Mouse (Mus musculus) cerebral cortex, adult 2 months (tissue): ENCODE measurements around the gene Arg2.

ENCODE experiments used
- WGBS: fragments of 180-500 bp; shearing (Covaris S2); methylation state at CpG from one replicate; pipeline ENCODE4 v1.1.7; 2018; 5-methylcytosine and 5-hydroxymethylcytosine counted together

Gene Arg2

DNA sequence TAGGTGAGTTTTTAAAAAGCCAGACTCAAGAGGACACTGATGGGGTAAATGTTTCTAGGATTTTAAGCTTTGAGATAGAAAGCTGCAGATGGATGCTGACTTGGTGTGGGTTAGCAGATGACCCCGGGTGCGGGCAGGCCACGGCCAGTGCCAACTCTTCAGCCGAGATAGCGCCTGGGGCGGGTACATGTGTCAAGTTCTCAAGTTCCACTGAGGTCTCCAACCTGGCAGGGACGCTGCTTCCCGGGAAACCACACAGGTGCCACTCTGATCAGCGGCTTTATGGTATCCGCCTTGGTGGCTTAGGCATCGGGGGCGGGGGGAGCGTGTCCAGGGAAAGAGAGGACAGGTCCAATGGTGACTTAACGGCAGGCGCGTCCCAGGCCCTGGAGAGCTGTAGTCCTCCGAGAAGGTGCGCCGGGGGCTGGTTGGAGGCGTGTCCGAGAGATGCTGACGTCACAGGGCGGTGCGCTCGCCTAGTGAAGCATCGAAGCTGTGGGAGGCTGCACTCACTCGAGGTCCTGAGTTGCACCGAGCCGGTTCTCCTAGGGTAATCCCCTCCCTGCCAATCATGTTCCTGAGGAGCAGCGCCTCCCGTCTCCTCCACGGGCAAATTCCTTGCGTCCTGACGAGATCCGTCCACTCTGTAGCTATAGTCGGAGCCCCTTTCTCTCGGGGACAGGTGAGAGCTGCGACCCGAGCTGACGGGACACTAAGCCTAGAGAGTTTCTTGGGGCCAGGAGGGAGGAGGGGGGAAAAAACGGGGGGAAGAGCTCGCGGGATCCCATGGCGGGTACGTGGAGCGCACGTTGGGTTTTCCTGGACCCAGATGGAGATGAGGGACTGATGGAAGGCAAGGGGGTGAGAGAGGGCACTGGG is at the start of gene Arg2:
Arg2 (plus strand) TSS at position 479 of the 879 bp plus-strand sequence.
- 2% methylated on average over 47 of the region's 47 CpGs for WGBS

DNA sequence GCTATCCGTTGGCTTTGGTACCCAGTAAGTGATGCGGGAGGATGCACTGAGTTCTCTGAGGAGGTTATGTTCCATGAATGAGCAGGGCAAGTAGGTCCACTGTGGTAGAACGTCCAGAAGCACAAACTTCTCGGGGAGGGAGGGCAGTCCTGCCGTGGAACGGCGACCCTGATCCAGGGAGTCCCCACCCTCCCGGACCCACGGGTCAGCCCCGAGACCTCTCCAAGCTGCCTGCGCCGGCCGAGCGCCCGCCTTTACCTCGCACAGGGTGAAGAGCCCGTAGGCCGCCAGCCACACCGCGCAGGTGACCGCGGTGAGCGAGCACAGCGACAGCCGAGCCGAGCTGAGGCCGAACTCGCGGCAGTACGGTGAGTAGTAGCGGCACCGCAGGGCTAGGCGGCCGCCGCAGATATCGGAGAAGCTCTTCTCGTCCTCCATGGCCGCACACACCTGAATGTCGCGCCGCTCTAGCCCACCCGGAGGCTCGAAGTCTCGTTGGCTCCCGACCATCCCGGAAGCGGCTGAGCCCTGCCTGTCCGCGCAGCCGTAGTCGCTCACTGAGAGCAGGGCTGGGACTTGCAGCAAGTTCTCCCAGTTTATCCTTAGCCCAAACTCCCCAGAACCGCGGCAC is 41.3 kb upstream of the Arg2 start, which contains the start of gene Pigh:
Pigh (minus strand) TSS at position 470 of the 631 bp plus-strand sequence.
- WGBS = under 1% methylated on average over 53 of the region's 53 CpGs

DNA sequence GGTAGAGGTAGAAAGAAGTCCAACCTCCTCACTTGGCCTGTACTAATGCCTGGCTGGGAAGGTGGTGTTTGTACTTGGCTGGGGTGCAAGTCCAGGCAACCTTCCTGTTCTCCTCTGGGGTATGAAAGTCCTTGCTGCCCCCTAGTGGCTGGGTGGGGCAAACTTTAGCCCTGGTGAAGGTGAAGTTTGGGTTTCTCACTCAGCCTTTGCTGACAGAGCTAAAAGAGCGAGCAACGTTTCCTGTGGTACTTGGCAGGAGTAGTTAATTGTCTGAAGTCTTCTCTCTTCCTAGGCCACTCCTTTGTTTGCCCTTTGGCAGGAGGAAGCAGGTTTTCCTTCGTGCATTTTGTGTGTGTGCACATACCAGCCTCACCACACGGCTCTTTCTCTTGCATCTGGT is 38.0 kb upstream of the Arg2 start:
- 37% methylated on average over 4 of the region's 4 CpGs for WGBS

DNA sequence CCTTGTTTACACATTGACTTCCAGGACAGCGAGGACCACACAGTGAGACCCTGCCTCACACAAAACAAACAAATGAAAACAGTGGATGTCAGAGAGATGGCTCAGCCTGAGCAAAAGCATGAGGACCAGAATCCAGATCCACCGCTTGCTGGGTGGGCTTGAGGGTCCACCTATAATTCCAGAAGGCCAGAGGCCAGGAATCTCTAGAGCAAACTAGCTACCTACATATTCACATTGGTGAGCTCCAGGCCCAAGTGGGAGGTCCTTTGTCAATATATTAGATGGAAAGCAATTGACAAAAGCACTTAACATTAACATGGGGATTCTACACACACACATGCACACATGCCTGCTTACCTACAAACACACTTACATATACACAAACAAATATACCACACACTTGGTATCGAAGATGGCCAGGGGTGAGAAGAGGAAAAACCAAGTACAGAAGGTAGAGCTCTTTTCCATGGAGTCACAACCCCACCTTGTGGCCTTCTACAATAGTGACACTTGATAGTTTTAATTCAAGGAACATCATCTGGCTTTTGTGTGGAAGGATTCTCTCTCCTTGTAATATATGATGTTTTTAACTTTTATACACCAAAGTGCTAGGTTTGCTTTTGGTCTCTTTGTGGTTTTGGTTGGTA is 33.3 kb upstream of the Arg2 start:
- whole genome bisulfite sequencing = 55% methylated on average over 3 of the region's 3 CpGs

DNA sequence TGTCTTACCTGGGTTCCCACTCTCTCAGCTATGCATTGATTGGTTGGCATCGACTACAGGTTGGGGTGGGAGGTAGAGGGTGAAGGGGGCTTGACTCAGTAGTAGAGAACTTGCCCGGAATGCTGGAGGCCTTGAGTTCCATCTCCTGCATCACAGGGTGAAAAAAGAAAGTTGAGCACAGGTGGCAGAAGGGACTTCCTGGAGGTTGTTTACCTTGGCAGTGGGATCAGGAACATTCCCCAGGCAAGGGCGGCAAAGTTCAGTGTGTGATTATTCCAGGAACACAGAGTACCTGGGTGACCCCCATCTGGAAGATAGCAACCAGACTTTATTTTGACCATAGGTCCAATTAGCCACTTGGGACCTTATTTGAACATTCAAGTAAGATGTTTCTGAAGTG is 26.8 kb upstream of the Arg2 start:
- WGBS = 85% methylated on average over 3 of the region's 3 CpGs

DNA sequence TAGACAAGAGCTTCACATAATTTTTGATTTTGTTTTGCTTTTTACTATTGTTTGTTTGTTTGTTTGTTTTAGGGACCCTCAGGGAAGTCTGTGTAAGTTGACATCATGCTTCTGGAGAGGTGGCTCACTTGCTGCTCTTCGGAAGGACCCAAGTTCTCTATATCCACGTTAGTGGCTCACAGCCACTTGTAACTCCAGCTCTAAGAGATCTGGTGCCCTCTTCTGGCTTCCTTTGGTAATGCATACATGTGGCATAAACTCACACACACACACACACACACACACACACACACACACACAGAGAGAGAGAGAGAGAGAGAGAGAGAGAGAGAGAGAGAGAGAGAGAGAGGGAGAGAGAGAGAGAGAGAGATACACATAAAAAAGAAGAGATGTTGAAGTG is 26.0 kb upstream of the Arg2 start:
- WGBS = 74% methylated on average over 2 of the region's 2 CpGs

DNA sequence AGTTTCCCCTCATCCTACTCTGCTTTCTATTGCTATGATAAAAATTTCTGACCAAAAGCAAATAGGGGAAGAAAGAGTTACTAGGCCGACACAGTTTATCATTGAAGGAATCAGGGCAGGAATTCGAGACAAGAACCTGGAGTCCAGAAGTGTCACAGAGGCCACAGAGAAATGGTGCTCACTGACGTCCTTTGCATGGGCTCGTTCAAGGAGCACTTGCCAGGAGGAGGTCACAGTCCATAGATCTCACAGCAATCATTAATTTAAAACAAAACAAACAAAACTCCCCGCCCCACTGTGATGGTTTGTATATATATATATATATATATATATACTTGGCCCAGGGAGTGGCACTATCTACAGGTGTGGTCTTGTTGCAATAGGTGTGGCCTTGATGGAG is 25.3 kb upstream of the Arg2 start:
- 87% methylated on average over 5 of the region's 5 CpGs for WGBS

DNA sequence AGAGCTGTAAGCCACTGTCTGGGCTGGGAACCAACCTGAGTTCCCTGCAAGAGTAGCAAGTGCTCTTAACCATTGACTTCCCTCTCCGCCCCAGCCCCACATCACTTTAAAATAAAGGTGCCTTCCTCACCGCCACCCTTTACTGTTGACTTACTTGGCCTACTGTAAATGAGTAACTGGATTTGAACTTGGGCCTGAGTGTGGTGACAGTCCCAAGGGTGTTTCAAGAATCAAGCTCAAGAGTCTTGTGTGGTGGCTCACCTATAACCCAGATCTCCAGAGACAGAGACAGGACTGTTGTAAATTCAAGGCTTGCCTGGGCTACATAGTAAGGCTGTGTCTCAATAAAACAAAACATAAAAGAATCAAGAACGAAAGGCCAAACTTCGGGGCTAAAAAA is 11.6 kb upstream of the Arg2 start:
- WGBS = 90% methylated on average over 4 of the region's 4 CpGs

DNA sequence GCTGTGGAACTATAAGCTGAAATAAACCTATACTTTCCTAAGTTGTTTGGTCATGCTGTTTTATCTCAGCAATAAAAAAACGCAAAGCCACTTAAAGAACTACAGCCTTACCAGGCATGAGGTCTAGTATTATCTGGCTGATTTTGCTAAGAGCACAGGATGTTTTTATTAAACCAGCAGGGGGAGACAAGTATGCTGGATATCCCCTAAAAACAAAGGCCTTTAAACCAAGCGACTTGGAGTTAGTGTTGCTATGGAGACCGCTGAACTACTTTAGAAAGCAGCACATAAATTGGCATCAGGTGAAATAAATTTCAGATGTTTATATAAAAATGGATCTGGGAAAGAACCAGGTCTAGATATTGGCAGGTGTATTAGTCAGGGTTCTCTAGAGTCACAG is 7.8 kb upstream of the Arg2 start:
- 28% methylated on average over 3 of the region's 3 CpGs for WGBS

DNA sequence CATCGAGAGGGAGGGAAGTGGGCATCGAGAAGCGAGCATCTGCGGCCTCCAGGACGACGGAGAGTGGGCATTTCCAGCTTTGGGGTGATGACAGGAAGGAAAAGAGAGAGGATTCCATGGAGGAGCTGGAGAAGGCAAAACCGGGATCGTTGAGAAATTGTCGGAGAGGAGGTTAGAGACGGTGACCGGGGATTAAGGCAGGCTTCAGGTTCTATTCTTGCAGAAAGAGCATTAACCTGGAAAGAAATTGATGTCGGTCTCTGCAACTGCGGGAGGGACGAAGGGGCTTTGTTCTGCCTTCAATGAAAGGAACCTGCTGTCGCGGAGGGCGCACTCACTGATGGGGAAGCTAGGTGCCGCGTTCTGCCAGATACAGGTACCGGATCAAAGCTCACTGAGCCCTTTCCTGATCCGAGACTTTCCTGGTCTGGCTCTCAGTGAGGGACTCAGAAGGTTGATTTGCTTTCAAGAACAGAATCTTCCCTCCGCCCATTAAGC is 650 bp downstream of the Arg2 start:
- 1% methylated on average over 22 of the region's 22 CpGs for WGBS

DNA sequence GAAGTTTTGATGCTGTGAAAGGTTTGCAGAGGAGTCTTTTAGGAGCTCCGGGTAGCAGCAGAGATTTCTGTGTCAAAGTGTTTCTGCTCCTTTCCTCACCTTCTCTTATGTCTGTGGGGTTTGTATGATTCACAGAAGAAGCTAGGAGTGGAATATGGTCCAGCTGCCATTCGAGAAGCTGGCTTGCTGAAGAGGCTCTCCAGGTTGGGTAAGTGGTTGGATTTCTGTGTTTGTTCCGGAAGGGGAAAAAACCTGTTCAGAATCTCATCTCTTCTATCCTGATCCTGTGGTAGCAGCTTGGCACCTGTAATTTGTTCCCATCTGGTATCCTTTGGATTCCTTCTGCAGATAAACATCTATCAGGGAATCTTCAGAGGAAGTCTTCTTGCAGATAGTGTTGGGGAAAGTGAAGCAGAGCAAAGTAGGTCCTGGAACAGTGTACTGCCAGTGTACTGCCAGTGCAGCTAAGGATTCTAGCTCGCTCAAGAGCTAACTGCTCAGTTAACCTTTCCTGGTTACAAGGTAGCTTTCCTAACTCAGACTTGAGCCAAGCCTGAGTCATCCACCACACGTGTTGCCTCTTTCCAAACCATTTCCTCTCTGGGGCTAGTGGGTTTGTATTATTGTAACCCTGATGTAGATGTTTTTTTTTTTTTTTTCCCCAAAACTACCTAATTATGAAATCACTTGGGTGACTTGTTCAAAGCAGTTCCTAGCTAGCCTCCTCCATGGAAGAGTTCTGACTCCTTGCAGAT is 1.3 kb downstream of the Arg2 start:
- WGBS = 32% methylated on average over 5 of the region's 5 CpGs

DNA sequence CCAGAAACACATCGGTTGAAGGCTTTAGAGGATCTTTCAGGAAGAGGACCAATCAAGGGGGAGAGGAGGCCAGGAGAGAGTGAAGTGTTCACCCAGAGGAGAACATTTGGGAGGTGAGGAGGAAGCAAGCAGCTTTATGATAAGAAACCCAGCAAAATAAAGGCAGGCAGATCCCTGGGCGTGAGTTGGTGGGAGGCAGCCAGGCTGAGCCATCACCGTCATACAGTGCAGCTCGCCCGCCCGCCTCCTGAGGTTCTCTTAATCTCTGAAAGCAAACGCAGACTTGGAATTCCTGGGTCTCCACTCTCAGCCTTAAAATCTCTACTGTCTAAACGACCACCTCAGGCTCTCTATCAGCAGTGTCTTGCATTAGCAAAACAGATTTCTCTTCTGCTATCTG is 4.1 kb downstream of the Arg2 start:
- WGBS = 24% methylated on average over 8 of the region's 8 CpGs

DNA sequence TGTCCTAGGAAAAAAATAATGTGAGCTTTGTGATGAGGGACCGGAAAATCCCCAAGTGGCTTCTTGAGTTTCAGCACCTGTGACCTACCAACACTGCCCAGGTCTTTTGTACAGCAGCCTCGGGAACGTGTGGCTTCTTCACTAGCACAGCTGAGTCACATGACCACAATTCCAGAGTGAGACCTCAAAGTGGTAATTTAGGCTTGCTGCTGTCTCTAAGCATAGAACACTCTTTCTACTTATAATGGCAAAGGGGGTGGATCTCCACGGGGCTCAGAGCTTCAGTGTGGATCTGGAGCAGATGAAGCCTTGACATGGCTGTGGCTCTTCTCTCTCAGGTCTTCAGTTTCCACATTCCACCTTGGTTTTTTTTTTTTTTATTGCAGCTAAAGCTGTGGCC is 4.5 kb downstream of the Arg2 start:
- WGBS = 29% methylated on average over 4 of the region's 4 CpGs

DNA sequence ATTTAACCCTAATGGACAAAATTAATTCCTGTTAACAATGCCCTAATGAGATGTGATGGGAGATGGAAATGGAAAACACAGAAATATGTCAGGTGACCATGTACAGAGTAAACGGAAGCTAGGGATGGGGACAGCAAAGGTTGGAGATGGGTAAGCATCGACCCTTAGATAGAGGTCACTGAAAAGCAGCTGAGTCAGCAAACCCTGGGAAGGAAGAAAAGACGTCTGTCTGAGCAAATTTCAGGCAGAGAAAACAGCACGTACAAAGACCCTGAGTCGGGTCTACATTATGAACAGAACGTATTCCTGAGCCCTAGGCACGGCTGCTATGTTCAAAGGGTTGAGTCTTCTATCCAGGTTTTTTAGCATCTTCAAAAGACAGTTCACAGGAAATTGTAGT is 6.4 kb downstream of the Arg2 start:
- 83% methylated on average over 7 of the region's 7 CpGs for WGBS

DNA sequence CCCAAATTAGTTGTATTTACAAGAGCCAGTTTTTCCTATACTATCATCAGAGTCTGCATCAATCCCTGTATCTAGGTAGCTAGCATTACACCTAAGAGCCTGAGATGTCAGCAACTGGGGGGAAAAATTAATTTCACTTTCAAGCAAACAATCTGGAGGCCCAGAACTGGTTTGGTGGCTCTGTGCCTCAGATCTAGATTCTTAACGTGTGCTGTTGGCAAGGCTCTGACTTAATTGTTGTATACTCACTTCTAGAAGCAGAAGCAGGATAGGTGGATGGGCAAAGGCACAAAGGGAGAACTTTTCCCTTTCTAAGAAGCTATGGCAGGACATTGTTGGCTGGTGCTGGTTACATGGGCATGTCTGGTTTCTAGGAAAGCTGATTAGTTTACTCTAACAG is 8.8 kb downstream of the Arg2 start:
- 34% methylated on average over 1 of the region's 1 CpGs for WGBS

DNA sequence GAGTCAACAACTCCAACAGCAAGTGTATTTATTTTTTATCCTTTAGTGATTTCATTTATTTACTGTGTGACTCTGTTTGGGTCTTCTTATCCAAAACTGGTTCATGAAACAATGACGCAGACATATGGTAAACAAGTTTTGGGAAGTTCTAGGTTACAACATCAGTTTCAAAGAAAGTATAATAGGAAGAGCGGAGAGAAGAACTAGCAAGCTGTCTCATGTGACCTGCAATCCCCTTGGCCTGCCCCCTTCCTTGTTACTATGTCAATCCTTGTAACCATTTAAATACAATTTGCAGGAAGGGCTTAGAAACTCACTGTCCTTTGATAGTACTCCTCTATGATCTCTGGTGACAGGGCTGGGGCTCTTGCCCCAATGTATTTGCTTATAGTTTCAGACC is 10.2 kb downstream of the Arg2 start:
- 88% methylated on average over 2 of the region's 2 CpGs for WGBS

DNA sequence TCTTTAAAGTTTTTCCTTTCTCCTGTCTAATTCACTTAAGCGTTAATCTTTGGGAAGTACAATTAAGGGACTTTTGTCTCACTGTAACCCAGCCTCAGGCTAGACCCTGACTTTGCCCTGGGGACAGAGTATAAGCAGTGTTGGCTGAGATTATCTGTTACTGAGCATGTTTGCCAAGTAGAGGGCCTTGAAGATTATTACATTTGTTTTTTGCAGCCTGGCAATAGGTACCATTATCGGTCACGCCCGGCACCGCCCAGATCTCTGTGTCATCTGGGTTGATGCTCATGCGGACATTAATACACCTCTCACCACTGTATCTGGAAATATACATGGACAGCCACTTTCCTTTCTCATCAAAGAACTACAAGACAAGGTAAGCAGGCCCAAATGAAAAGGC is 19.1 kb downstream of the Arg2 start:
- WGBS = 94% methylated on average over 6 of the region's 6 CpGs

DNA sequence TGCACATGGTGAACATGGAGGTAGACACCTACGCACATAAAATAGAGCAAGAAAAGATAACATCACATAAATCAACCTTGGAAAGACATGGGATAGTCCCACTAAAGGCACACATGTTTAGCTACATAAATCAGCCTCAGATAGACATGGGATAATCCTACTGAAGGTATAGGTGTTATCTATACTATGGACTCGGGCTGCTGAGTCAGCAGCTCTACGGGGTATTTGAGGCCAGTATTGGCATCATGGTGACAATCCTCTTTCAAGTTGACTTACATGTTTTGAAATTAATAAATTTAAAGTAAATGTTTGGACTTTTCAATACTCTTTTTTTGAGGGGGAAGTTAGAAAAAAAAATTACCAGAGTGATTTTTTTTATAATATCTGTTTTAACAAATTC is 32.3 kb downstream of the Arg2 start:
- 95% methylated on average over 3 of the region's 3 CpGs for WGBS

DNA sequence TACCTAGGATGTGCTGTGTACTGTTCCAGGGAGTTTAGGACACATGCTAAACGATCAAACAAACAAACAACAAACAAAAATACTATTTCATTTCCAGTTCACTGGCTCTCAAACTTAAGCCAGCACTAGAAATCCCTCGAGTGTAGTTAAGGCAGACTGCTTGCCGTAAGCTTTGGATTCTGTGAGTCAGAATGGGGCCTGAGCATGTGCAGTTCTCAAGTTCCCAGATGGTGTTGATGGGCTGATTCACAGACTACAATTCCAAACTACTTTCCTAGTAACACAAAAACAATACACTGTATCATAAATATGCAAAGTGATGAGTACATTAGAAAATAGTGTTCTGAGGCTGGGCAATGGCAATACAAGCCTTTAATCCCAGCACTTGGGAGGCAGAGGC is 39.8 kb downstream of the Arg2 start:
- 44% methylated on average over 3 of the region's 3 CpGs for WGBS

DNA sequence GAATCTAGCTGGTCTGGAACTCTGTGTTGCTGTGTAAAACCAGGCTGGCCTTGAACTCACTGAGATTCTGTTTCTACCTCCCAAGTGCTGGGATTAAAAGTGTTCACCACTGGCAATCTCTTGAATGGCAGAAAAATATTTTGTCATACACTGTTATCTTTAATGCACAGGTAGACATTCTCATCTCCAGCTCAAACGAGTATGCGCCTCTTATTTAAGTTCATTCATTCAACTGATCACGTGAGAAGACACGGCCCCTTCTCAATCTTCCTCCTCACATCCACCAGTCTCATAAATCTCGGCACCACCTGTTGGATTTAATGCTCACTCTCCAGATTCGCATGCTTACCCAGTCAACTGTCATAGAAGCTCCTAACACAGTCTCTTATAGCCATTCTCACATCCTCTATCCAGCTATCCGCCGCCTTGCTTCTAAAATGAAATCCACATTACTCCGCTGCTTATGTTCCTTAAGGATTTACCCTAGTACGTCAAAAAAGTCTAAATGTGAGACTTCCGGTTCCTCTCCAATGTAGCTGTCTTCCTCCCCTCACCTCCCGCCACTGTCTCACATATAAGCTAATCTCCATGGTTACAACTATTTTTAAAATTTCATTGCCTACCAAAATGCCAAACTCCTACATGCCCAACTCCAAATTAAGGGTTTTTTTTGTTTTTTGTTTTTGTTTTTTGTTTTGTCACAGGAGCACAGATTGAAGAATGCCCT is 40.9 kb downstream of the Arg2 start:
- 16% methylated on average over 12 of the region's 12 CpGs for WGBS
